Mouse (Mus musculus) spleen, adult 18-20 months (tissue): ENCODE measurements around the gene Sf3b3.
"Not testable (repeated sequence)": the region's sequence is repeated elsewhere in the genome, so short reads cannot be mapped to it uniquely, and the experiment has no call there.

Experiments
- DNase-seq, 2 experiments: peaks; one replicate each; pipeline ENCODE4 v3.0.0; 2022; ENCODE audit warnings: mixed read lengths in 2 of 2

Sf3b3 gene

DNA sequence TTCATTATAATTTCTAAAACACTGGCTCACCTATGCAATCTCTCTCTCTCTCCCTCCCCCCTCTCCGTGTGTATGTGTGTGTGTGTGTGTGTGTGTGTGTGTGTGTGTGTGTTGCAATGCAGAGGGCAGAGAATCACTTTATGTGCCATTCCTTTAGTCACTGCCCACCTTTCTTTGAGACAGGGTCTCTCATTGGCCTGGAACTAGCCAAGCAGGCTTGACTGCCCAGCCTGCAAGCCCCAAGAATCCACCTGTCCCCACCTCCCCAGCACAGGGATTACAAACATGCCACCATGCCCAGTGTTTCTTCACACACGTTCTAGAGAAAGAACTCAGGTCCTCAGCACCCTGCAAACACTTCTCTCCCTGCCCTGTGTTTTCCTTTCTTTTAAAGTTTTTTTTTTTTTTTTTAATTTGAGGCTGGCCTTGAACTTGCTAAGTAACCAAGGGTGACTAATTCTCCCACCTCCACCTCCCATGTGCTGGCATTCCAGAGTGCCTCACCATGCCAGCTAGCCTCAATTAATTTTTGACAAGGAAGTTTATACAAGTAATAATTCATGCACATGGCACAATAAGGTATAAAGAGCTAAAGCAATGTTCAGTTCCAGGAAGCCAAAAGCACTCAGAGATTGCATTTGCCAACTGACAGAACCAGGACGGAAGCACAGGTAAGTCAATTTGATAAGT, 41.6 kb downstream of the Sf3b3 start:
- no peak for DNase-seq

DNA sequence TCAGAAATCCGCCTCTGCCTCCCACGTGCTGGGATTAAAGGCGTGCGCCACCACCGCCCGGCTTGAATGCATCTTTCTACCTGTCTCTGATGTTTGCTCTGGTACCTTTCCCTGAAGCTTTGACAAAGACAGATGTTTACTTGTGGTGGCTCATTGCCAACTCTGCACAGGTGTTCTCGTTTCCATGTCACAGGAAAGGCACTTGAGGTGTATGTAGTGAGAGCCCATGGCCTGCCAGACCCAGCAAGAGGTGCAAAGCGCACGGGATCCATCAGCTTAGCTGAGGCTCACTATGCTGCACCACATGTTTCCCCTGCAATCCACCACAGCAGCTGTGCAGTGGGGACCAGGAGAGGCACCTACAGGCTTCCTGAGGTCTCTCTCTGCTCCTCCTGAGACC, 42.7 kb downstream of the Sf3b3 start:
- no peak for DNase-seq

DNA sequence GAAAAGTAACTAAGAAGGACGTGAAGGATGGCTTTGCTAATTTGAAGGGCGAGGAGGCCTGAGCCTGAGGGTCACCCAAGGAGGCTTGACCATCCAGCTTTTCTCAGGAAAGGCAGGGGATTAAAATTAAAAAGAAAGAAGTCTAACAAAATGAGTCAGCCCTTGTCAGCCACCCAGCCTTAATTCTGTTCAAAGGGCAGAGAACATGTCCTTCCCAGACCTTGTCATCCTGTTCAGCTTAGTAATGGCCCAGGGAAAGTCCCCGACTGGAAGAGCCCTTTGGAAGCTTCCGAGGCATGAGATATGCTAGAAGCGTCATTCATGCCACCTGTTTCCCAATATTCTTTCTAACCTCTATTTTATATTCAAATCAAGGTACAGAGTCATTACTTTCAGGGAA, 43.6 kb downstream of the Sf3b3 start:
- no peak for DNase-seq

DNA sequence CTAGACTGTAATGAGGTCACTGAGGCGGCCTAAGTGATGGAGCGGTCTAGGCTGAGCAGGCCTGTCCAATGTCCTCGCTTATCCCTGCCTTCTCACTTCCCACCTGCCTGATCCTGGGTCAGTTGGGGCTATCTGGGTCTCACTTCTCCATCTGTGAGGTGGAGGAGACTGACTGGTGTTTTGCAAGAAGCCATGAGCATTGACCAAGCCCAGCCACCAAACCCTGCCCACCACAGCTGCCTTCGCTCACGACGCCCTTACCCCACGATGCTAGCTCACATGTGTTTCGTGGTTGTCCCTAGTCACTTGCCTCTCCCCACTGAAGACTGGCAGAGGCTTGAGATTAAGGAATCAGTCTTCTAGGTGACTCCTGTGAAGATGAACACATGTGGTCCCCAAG, 49.5 kb downstream of the Sf3b3 start:
- DNase-seq: no peak

DNA sequence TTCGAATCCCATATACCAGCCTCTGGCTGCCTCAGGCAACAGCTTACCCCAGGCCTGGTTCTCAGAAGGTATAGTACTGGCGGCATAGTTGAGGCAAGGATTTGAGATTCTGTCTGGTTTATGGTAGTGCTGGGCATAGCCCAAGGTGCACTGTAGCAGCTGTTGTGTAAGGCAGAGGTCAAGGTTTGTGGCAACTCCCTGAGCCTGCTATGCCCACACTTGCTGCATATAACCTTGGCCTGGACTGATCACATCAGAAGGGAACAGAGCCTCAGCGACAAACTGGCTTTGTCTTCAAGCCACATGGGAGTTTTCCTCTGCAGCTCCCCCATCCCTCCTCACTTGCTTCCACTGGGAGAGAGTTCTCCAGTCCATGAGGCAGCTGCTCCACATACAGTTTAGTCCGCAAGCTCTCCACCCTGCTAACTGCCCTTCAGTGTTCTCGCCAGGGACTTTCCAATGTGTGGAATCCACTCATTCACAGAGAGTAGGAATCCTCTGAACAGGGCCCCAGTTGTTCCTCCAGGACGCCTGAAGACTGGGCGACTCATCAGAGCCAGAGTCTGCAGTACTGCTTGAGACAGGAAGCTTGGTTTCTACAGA, 52.1 kb downstream of the Sf3b3 start:
- DNase-seq: no peak

DNA sequence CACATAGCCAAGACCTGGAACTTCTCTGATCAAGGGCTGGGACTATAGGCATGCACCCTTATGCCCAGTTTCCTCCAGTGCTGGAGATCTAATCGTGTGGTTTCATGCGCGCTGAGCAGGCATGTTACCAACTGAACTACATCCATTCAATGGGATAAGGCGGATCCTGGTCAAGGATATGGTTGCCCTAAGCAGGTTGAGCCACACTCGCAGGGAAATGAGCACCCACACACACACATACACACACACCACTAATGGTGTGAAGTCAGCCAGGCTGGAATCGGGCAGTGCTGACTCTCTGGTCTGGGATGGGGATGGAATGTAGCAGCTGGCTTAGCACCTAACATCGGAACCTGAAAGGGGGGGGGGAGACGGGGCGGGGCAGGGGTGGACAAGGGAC, 52.7 kb downstream of the Sf3b3 start:
- no peak for DNase-seq

DNA sequence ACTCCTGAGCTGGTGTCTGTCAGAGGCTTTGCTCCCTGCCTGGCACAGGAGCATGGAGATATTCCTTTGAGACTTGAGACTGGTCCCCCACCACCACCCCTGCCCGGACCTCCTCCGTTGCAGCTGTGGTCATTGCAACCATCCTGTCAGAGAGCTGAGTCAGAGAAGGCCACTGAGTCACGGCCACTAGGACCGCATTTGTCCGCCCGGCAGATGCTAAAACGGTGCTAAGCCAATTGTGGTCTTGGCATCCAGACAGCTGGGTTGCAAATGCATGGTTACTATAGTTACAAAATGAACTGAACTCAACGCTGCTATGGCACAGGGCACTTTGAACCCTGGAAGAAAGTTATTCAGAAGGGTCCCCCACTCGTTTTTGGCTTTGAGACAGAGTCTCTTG, 53.1 kb downstream of the Sf3b3 start:
- no peak for DNase-seq

DNA sequence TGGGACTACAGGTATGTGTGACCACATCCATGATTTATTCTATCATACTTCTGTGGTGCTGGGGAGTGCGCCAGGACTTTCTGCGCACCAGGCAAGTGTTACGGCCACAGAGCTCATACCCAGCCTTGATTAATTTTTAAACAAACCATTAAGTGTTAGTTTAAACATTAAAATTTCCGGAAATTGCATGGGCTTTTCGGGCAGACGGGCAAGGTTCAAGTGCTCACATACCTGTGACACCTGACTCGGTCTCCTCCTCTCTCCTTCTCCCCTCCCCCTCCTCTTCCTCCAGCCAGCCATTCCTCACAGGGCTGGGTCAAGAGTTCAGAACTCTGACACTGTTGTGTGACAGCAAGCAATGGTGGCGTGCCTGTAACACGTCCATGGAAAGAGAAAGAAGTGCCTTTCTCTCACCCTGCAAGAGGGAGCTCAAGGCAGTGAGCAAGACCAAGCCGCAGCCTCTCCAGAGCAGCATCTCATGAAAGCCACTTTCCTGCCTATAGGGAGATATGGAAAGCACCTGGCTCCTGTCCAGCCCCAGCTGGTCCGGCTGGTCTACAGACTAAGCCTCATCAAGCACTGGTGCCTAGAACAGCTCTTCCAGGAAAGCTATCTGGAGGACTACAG, 53.9 kb downstream of the Sf3b3 start:
- DNase-seq: no peak

DNA sequence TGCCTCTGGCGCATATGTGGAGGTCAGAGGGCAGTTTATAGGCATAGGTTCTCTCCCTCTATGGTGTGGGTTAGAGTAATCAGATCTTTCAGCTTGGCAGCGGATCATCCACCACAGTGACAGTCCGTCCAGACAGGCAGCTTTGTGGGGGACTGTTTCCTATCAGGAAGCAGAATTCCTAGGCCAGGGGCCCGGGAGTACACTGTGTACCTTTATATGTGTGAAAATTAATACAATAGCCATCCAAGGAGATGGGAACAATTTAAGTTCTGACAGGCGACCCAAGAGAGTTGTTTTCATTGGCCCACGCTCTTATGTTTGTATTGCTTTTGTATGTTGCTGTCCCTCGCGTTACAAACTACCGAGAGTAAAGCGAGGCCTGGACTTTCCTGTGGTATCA, 55.4 kb downstream of the Sf3b3 start:
- DNase-seq: no peak

DNA sequence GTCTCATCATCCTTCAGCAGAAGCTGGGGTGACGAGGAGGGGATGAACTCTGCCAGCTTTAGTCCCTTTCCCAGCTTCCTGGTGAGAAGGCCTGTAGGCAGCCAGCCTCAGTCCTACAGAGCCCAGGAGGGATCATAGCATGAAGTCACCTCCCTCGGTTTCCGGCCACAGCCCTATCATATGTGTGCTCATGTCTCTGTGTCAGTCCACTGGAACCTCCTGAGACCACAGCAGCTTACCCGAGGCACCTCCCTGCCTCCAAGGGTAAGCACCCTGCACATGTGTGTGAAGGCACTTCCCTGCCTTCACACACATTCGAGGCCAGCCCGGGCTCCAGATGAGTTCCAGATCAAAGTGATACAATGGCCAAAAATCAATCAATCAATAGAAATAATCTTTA, 56.3 kb downstream of the Sf3b3 start:
- DNase-seq: no peak

DNA sequence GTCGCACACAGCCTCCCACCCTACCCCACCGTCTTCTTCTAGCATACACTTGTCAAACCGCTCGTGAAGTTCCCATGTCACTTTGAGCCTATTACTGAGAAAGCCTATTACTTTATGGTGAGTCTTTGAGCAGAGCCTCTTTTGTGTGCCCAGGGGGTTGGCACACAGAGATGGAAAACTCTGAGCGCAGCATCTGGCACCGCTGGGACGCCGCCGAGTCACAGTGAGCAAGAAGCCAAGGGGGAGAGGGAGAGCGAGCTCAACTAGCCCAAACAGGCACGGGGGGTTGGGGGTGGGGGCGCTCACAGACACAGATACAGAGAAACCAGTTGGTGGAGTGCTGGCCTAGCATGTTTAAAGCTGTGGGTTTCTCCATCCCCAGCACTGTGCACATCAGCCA, 57.0 kb downstream of the Sf3b3 start:
- DNase-seq: no peak

DNA sequence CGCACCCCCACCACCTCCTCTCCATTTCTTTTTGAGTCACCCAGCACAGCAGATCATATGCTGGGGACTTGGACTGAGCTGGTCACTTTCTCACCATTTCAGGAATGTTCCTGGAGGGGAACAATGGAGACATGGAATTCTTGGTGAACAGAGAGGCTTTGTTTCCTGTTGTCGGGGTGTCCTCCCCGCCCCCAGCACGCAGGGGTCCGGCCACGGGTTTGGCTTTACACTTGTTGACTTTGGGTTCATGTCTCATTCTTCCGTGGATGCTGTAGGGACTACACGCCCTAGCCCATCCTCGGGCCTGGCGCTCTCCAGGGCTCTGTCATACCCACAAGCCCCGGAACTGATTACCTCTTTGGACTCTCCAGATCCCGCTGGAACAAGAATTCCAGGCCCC, 57.6 kb downstream of the Sf3b3 start:
- no peak for DNase-seq

DNA sequence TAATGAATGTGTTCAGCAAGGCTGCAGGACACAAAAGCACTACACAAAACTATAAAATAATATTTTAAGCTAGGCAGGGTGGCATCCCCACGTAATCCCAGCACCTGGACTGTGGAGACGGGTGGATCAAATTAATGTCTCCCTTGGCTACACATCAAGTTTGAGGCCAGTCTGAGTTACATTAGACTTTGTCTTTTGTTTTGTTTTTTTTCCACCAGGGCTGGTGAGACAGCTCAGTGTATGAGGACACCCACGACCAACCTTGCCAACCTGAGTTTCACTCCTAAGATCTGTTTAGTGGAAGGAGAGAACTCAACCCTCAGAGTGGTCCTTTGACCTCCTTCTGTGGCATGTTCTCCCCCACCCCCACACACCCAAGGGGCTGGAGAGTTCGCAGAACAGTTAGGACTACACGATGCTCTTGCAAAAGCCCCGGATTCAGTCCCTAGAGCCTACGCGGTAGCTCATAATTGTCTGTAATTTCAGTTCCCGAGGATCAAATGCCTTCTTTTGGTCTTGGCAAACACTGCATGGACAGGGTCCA, 59.1 kb downstream of the Sf3b3 start:
- DNase-seq: no peak

DNA sequence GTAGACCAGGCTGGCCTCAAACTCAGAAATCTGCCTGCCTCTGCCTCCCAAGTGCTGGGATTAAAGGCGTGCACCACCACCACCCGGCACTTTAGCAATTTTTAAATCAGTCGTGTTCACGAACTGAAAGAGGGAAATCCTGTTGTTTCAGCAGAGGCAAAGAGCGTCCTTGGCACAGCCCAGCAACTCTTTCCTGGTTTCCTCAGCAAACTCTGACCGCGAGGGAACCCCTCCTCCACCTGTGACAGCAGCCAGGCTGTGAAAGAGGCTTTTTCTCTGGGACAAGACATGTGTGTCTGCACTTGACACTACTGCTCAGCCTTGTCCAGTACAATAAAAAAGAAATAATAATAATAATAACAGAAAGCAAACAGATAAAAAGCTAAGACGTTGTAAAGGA, 59.7 kb downstream of the Sf3b3 start:
- DNase-seq: no peak

DNA sequence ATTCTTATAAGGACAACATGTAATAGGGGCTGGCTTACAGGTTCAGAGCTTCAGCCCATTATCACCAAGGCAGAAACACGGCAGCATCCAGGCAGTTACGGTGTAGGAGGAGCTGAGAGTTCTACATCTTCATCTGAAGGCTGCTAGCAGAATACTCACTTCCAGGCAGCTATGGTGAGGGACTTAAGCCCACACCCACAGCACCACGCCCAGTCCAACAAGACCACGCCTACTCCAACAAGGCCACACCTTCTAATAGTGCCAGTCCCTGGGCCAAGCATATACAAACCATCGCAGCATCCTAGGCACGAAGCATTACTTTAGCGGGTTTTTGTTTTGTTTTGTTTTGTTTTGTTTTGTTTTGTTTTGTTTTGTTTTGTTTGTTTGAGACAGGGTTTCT, 60.1 kb downstream of the Sf3b3 start:
- not testable (repeated sequence) for DNase-seq

DNA sequence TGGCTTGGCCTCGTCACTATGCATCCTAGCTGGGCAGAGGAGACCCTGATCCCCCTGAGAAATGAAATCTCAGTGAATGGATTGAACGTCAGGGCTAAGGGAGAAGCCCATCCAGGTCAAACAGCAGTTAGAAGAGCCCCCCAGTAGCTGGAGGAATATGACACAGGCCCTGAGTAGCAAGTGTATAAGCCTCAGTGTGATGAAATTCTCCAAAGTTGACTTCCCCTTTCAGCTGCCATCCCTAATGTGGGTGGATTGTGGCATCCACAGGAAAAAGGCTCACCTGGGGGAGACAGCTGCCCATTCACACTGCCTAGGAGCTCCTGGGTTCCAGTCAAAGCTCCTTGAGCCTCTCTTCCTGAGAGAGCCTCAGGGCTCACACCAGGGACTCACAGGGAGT, 61.2 kb downstream of the Sf3b3 start:
- DNase-seq: no peak

DNA sequence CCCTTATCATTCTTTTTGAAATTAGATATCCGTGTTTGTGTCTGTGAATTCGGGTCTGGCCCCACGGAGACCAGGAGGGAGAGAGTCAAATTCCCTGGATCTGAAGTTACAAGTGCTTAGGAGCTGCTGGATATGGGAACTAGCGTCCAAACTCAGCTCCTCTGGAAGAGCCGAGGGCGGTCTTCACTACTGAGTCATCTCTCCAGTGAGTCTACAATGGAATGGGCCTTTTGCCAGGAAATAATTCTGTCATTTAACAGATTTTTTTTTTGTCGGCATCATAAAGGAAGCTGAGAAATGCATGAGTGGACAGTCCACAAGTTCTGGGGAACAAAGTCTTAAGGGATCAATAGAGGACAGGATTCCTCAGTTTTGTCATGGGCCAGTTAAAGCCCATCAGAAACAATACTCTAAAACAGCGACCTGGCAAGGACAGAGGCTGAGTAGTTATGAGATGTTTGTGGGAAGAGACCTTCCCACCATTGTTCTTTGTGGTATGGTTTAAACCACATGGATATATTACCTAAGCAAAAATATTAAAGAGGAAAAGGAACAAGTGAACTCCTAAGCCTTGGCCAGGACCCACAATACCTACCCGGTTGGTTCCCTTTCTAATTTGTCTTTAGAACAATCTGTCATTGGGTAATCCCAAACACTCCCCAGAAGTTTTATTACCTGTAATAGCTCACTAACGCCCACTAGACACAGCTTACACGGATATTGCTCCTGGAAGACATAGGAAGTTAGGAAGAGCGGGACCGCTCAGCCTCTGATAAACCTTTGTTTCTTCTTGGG, 66.5 kb downstream of the Sf3b3 start:
- DNase-seq: no peak

DNA sequence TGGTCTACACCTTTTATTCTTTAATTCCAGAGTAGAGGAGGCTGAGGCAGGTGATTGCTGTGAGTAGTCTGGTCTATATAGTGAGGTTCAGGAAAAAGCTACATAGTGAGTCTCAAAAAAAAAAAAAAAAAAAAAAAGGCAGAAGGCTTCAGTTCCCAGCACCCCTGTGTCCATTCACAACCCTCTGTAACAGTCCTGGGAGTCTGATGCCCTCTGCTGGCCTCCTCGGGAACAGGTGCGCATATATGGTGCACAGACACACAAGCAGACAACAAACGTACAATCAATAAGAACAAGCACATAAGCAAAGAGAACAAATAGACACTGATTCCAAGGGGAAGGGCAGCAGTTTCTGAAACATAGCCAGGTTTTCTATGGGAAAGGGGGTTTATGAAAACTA, 70.3 kb downstream of the Sf3b3 start:
- no peak for DNase-seq

DNA sequence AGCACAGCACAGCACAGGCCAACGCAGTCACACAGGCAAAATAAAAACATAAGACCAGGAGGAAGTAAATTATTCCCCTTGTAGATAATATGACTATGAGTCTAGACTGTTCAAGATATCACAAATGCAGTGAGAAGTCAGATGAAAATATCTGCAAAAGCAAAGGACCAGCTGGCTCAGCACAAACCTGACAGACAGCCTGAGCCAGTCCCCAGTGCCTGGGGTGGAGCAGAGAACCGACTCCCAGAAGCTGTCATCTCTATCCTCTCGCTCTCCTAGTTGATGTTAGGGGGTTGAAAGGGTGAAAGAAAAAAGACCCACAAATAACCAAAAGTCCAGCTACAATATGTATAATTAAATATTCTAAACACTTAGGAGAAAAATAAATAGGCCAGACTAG, 70.9 kb downstream of the Sf3b3 start:
- no peak for DNase-seq

DNA sequence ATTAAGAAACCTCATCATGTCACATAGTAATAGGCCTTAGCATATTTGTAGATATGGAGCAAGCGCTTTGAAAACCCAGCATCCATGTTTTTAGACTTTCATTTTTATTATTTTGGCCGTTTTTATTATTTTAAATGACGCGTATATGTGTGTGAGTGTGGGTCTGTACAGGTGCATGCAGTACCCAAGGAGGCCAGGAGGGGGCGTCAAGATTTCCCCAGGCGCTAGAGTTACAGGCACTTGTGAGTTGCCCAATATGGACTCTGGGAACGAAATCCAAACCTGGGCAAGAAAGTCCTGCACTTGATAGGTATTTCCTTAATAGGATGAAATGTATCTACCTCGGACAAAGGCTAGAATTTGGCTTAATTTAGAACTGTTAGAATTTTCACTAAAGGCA, 71.3 kb downstream of the Sf3b3 start:
- no peak for DNase-seq

DNA sequence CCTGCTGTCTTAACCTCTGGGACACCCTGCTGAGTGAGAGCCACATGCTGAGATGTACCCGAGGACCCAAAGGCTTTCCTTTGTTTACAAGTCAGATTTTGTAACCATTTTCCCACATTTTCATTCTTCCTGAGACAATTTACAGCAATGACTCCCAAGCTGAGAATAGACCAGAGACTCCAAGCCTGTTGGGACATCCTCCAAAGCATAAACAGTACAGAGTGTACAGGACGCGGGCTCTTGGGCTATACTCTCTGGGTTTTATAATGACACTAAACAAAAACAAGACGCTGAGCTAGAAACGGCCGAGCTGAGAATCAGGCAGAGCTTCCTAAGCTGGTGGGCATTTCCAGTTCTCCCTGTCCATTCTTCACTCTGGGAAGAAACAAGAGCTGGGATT, 71.9 kb downstream of the Sf3b3 start:
- no peak for DNase-seq

DNA sequence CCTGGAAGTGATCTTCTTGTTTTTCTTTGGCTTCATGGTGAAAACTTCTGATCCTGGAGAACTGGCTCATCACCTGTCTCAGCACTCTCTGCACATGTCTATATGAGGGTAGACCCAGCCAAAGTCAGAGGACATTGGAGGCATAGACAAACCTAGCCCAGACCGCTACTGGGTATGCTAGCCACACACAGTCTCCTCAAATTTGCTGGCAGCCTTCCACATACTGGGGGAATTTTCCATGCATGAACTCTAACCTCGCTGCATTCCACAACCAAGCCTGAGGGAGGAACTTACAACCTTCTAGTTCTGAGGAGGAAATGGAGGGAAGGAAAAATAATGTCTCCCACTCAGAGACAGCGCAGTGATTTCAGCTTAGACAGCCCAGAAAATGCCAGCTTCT, 72.5 kb downstream of the Sf3b3 start:
- DNase-seq: no peak

DNA sequence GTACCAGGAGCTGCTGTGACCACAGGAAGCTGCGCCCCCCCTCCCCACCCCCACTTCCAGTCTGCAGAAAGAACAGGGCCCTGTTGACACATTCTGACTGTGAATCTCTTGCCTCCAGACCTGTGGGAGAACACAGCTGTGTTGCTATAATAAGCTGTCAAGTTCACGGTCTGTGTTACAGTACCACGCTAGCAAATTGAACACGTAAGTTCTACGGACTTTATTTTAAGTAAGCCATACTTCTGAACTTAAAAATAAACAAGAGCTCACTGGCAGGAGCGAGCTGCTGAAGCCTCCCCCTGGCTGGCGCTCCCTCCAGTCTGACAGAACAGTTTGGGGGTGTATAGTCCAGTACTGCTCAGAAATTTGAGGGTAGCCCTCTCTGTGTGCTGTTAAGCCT, 74.1 kb downstream of the Sf3b3 start:
- DNase-seq: no peak

DNA sequence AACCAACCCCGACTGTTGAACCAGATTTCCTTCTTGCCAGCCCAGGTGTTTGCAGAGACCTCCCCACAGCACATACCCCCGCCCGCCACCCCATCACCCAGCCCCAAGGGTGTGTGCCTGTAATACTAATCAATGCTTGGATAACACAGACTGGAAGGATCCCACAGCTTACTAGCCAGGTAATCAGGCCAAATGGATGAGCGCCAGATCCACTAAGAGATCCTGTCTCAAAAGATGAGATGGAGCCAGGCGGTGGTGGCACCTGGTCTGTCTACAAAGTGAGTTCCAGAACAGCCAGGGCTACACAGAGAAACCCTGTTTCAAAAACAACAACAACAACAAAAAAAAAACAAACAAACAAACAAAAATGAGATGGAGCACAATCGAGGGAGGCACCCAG, 79.3 kb downstream of the Sf3b3 start:
- no peak for DNase-seq
